Mouse (Mus musculus): ENCODE data around the gene BC055324. TPM values are rescaled to one million over a fixed set of nuclear protein-coding genes. Genes with fewer than 3 reads are reported as not detected.

The BC055324 gene
- total and polyA plus RNA-seq, 3 experiments: 16.3 to 26.6 (median 20.6) TPM

DNA sequence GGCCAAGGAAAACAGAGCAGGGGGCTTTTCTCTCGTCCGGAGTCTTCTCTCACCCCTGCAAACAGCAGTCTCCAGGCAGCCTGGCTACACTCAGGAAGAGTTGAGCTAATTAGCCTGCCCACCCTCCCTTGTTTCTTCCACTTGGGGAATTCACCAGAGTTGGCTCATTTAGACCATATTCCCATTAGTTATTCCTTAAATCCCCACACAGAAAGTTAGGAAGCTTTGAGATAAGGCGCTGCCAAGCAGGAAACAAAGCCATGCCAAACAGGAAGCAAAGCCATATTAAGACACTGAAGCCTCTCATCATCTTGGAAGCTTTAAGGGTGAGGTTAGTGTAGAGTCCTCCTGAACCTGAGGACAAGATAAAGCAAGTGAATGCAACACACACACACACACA is 49.0 kb upstream of the BC055324 start:
- Histone ChIP-seq H3K27ac (ENCODE audit: insufficient read depth, low read depth) (no peak overlapping the region), H3K27me3 (replicated peaks) (no peaks in the 10 kb centered on the region), H3K9ac (ENCODE audit: insufficient read depth, low read depth) (no peak overlapping the region), H3K79me2 (replicated peaks; ENCODE audit: control insufficient read depth, extremely low read depth, insufficient read depth, poor library complexity, severe bottlenecking) (no peaks in the 10 kb centered on the region), H3K4me2 (ENCODE audit: insufficient read depth, low read depth, poor library complexity, severe bottlenecking) (no peak overlapping the region), H3K4me1 (ENCODE audit: control insufficient read depth in 1 of 2, insufficient read depth in 2 of 2) (no peaks in the 10 kb centered on the region), H3K36me3 (replicated peaks in 1 of 2; ENCODE audit: control insufficient read depth in 1 of 2, insufficient read depth in 1 of 2, low read length in 1 of 2) (no peaks in the 10 kb centered on the region), H3K9me3 (replicated peaks; ENCODE audit: low read length) (no peaks in the 10 kb centered on the region), H3K4me3 (replicated peaks in 1 of 3; ENCODE audit: low read depth in 2 of 3, low read length in 2 of 3, poor library complexity in 1 of 3) (no peak overlapping the region)
- in situ Hi-C loops (cut with MboI; ENCODE audit: low pct_ligation_motif_present, low pct_unique_long_range_greater_than_20kb, low sequenced_read_pairs): no loop called here
- dilution Hi-C loops (cut with MboI; ENCODE audit: extremely low pct_ligation_motif_present, extremely low pct_unique_long_range_greater_than_20kb, low sequenced_read_pairs): no loop called here
- TF ChIP-seq MYC (IDR thresholded peaks at IDR 0.05; ENCODE audit: low read depth, low read length): no peak
- TF ChIP-seq MAFK (IDR thresholded peaks at IDR 0.05; ENCODE audit: insufficient replicate concordance, low read length): no peak
- TF ChIP-seq CTCF (conservative IDR thresholded peaks at IDR 0.05 in 1 of 2, IDR thresholded peaks at IDR 0.05 in 1 of 2; ENCODE audit: low read depth in 2 of 2, low read length in 2 of 2): no peak
- no peak for TF ChIP-seq E2F4 (IDR thresholded peaks at IDR 0.05; ENCODE audit: insufficient replicate concordance, low read depth, low read length)
- no peak for TF ChIP-seq MXI1 (IDR thresholded peaks at IDR 0.05; ENCODE audit: low read depth, low read length)
- TF ChIP-seq ZMIZ1 (IDR thresholded peaks at IDR 0.05; ENCODE audit: low read depth, low read length): no peak
- no peak for TF ChIP-seq NRF1 (IDR thresholded peaks at IDR 0.05; ENCODE audit: low read depth, low read length)
- TF ChIP-seq CHD2 (IDR thresholded peaks at IDR 0.05; ENCODE audit: low read length): no peak
- no peak for TF ChIP-seq JUND (conservative IDR thresholded peaks at IDR 0.05; ENCODE audit: low read depth, low read length)
- no peak for DNase-seq (ENCODE audit: extremely low read depth)

DNA sequence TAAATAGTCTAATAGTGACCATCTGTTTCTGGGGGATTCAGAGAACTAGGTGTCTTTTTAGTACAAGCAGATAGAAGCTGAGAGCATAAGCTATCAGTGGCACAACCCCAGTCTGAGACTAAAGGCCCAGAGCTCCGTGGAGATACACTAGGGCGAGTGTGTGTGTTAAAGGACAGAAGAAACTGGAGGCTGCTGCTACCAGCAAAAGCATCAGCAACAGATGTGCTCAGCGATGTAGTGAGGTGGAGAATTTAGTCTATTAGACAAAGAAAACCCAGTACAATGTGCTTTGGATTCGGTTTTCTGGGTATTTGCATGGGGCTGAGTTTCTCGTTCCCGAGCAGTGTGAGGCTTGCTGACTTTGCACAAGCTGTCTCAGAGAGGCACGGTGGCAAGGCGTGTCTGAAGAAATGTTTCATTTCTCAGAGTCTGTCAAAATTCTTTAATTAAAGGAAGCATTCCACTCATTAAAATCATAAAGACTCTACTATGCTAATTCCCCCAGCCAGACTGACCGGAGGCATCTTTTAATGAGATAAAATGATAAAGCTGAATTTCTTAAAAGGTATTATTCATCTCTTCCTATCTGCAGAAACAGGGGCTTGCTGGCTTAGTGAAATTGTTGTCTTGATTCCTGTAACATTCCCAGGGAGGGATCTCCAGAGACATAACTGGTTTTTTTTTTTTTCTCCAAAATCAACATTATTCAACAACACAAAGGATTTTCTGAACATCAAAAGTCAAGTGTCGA is 46.0 kb upstream of the BC055324 start:
- in situ Hi-C loops (cut with MboI; ENCODE audit: low pct_ligation_motif_present, low pct_unique_long_range_greater_than_20kb, low sequenced_read_pairs) (no loop called here), dilution Hi-C loops (cut with MboI; ENCODE audit: extremely low pct_ligation_motif_present, extremely low pct_unique_long_range_greater_than_20kb, low sequenced_read_pairs) (no loop called here)
- no peaks in the 10 kb centered on the region for H3K27me3 ChIP-seq (replicated peaks)
- no peak for TF ChIP-seq MAFK (IDR thresholded peaks at IDR 0.05; ENCODE audit: insufficient replicate concordance, low read length)
- TF ChIP-seq POLR2A (IDR thresholded peaks at IDR 0.05; ENCODE audit: low read depth, low read length): no peak
- TF ChIP-seq ZKSCAN1 (IDR thresholded peaks at IDR 0.05; ENCODE audit: borderline replicate concordance, low read depth, low read length): no peak
- TF ChIP-seq ZNF384 (IDR thresholded peaks at IDR 0.05; ENCODE audit: low read depth, low read length): no peak
- TF ChIP-seq MEF2A (IDR thresholded peaks at IDR 0.05; ENCODE audit: borderline replicate concordance, low read depth, low read length): no peak
- TF ChIP-seq CHD1 (IDR thresholded peaks at IDR 0.05; ENCODE audit: low read depth, low read length): no peak
- TF ChIP-seq RAD21 (IDR thresholded peaks at IDR 0.05; ENCODE audit: low read depth, low read length): no peak
- TF ChIP-seq BHLHE40 (IDR thresholded peaks at IDR 0.05; ENCODE audit: low read depth, low read length): no peak
- TF ChIP-seq KAT2A (IDR thresholded peaks at IDR 0.05; ENCODE audit: insufficient replicate concordance, low read length): no peak
- TF ChIP-seq PAX5 (IDR thresholded peaks at IDR 0.05; ENCODE audit: low read length): no peak
- no peak for TF ChIP-seq UBTF (IDR thresholded peaks at IDR 0.05; ENCODE audit: low read depth, low read length)
- no peak for TF ChIP-seq TBP (conservative IDR thresholded peaks at IDR 0.05; ENCODE audit: low read depth, low read length)
- H3K36me3 ChIP-seq (replicated peaks in 1 of 2; ENCODE audit: control insufficient read depth in 1 of 2, insufficient read depth in 1 of 2, low read length in 1 of 2): no peaks in the 10 kb centered on the region
- DNase-seq (ENCODE audit: extremely low read depth): no peak
- H3K27ac ChIP-seq (ENCODE audit: insufficient read depth, low read depth): no peak overlapping the region
- no peak overlapping the region for H3K9ac ChIP-seq (ENCODE audit: insufficient read depth, low read depth)
- peaks cover 8% of the 10 kb centered on the region for H3K9me3 ChIP-seq (replicated peaks; ENCODE audit: low read length)
- H3K4me3 ChIP-seq (replicated peaks in 1 of 3; ENCODE audit: low read depth in 2 of 3, low read length in 2 of 3, poor library complexity in 1 of 3): no peak overlapping the region
- H3K4me2 ChIP-seq (ENCODE audit: insufficient read depth, low read depth, poor library complexity, severe bottlenecking): no peak overlapping the region
- no peaks in the 10 kb centered on the region for H3K4me1 ChIP-seq (ENCODE audit: control insufficient read depth in 1 of 2, insufficient read depth in 2 of 2)
- H3K79me2 ChIP-seq (replicated peaks; ENCODE audit: control insufficient read depth, extremely low read depth, insufficient read depth, poor library complexity, severe bottlenecking): no peaks in the 10 kb centered on the region

Measured in CH12.LX (cell line).